Mouse (Mus musculus): ENCODE data around the gene Chrna9. TPM values are rescaled to one million over a fixed set of nuclear protein-coding genes. Genes with fewer than 3 reads are reported as not detected.

Chrna9 gene
- polyA plus RNA-seq, 1 experiment from 2014 or later: not detected

- peaks cover 18% of the 10 kb centered on the region; the same call in 1 of the 2 replicates for H3K9me3 ChIP-seq
- no peak overlapping the region for H3K4me2 ChIP-seq
- no peaks in the 10 kb centered on the region for H3K36me3 ChIP-seq
- no peak overlapping the region for H3K4me3 ChIP-seq
- H3K27ac ChIP-seq: no peak overlapping the region
- H3K9ac ChIP-seq: no peak overlapping the region
- 91% methylated on average over 10 of the region's 10 CpGs for WGBS
- H3K4me1 ChIP-seq: peaks cover 6% of the 10 kb centered on the region; the same call in 1 of the 2 replicates
- H3K27me3 ChIP-seq: no peaks in the 10 kb centered on the region
- no peak for ATAC-seq (ENCODE audit: insufficient number of reproducible peaks, insufficient read depth, low FRiP score, low TSS enrichment, low read depth)
Observed at GRCm38 (mm10) chr5:65901868-65902418, 32.8 kb upstream of the Chrna9 start.

GRCm38 (mm10) chr5:65902811-65903210 is 31.9 kb upstream of the Chrna9 start:
- ATAC-seq (ENCODE audit: insufficient number of reproducible peaks, insufficient read depth, low FRiP score, low TSS enrichment, low read depth): no peak
- H3K27me3 ChIP-seq: no peaks in the 10 kb centered on the region
- no peak overlapping the region for H3K27ac ChIP-seq
- H3K4me2 ChIP-seq: no peak overlapping the region
- H3K4me1 ChIP-seq: peaks cover 6% of the 10 kb centered on the region; the same call in 1 of the 2 replicates
- no peaks in the 10 kb centered on the region for H3K36me3 ChIP-seq
- WGBS: 90% methylated on average over 9 of the region's 9 CpGs
- H3K9me3 ChIP-seq: peaks cover 18% of the 10 kb centered on the region; the same call in 1 of the 2 replicates
- H3K4me3 ChIP-seq: no peak overlapping the region
- no peak overlapping the region for H3K9ac ChIP-seq

- Histone ChIP-seq H3K9ac (no peak overlapping the region), H3K4me1 (peaks cover 6% of the 10 kb centered on the region; the same call in 1 of the 2 replicates), H3K27ac (no peak overlapping the region), H3K4me2 (no peak overlapping the region), H3K4me3 (no peak overlapping the region), H3K27me3 (no peaks in the 10 kb centered on the region), H3K9me3 (peaks cover 18% of the 10 kb centered on the region; the same call in 1 of the 2 replicates), H3K36me3 (no peaks in the 10 kb centered on the region)
- 87% methylated on average over 4 of the region's 4 CpGs for WGBS
- ATAC-seq (ENCODE audit: insufficient number of reproducible peaks, insufficient read depth, low FRiP score, low TSS enrichment, low read depth): no peak
Observed at GRCm38 (mm10) chr5:65904476-65904875, 30.2 kb upstream of the Chrna9 start.

GRCm38 (mm10) chr5:65908751-65909150 is 26.0 kb upstream of the Chrna9 start:
- Histone ChIP-seq H3K4me3 (no peak overlapping the region), H3K27me3 (no peaks in the 10 kb centered on the region), H3K4me2 (no peak overlapping the region), H3K9ac (no peak overlapping the region), H3K27ac (no peak overlapping the region), H3K9me3 (peaks cover 11% of the 10 kb centered on the region; the same call in 1 of the 2 replicates), H3K36me3 (no peaks in the 10 kb centered on the region), H3K4me1 (no peaks in the 10 kb centered on the region)
- WGBS: 79% methylated on average over 2 of the region's 2 CpGs
- ATAC-seq (ENCODE audit: insufficient number of reproducible peaks, insufficient read depth, low FRiP score, low TSS enrichment, low read depth): no peak

GRCm38 (mm10) chr5:65909321-65909720 is 25.4 kb upstream of the Chrna9 start:
- no peak overlapping the region for H3K4me2 ChIP-seq
- 84% methylated on average over 4 of the region's 4 CpGs for WGBS
- H3K4me3 ChIP-seq: no peak overlapping the region
- H3K4me1 ChIP-seq: no peaks in the 10 kb centered on the region
- no peak overlapping the region for H3K27ac ChIP-seq
- H3K27me3 ChIP-seq: no peaks in the 10 kb centered on the region
- ATAC-seq (ENCODE audit: insufficient number of reproducible peaks, insufficient read depth, low FRiP score, low TSS enrichment, low read depth): no peak
- H3K36me3 ChIP-seq: no peaks in the 10 kb centered on the region
- H3K9ac ChIP-seq: no peak overlapping the region
- peaks cover 7% of the 10 kb centered on the region; the same call in 1 of the 2 replicates for H3K9me3 ChIP-seq

- Histone ChIP-seq H3K9ac (no peak overlapping the region), H3K27ac (no peak overlapping the region), H3K4me3 (no peak overlapping the region), H3K27me3 (no peaks in the 10 kb centered on the region), H3K9me3 (no peaks in the 10 kb centered on the region), H3K4me2 (no peak overlapping the region), H3K36me3 (no peaks in the 10 kb centered on the region), H3K4me1 (no peaks in the 10 kb centered on the region)
- no peak for ATAC-seq (ENCODE audit: insufficient number of reproducible peaks, insufficient read depth, low FRiP score, low TSS enrichment, low read depth)
- WGBS: 75% methylated on average over 4 of the region's 4 CpGs
Observed at GRCm38 (mm10) chr5:65910398-65910797, 24.3 kb upstream of the Chrna9 start.

GRCm38 (mm10) chr5:65911676-65912075 is 23.0 kb upstream of the Chrna9 start:
- no peak overlapping the region for H3K9ac ChIP-seq
- ATAC-seq (ENCODE audit: insufficient number of reproducible peaks, insufficient read depth, low FRiP score, low TSS enrichment, low read depth): no peak
- 73% methylated on average over 7 of the region's 7 CpGs for WGBS

GRCm38 (mm10) chr5:65912201-65912600 is 22.5 kb upstream of the Chrna9 start:
- H3K4me1 ChIP-seq: no peaks in the 10 kb centered on the region
- WGBS: 64% methylated on average over 5 of the region's 5 CpGs
- no peaks in the 10 kb centered on the region for H3K9me3 ChIP-seq
- H3K4me3 ChIP-seq: no peak overlapping the region
- H3K27me3 ChIP-seq: no peaks in the 10 kb centered on the region
- H3K9ac ChIP-seq: no peak overlapping the region
- H3K27ac ChIP-seq: no peak overlapping the region
- H3K36me3 ChIP-seq: no peaks in the 10 kb centered on the region
- H3K4me2 ChIP-seq: no peak overlapping the region
- ATAC-seq (ENCODE audit: insufficient number of reproducible peaks, insufficient read depth, low FRiP score, low TSS enrichment, low read depth): no peak

More at GRCm38 (mm10) chr5:65911676-65912075, 23.0 kb upstream of the Chrna9 start:
- H3K27me3 ChIP-seq: no peaks in the 10 kb centered on the region
- H3K4me2 ChIP-seq: no peak overlapping the region
- no peaks in the 10 kb centered on the region for H3K36me3 ChIP-seq
- H3K4me1 ChIP-seq: no peaks in the 10 kb centered on the region
- no peak overlapping the region for H3K4me3 ChIP-seq
- H3K9me3 ChIP-seq: no peaks in the 10 kb centered on the region
- no peak overlapping the region for H3K27ac ChIP-seq

GRCm38 (mm10) chr5:65913126-65913525 is 21.6 kb upstream of the Chrna9 start:
- Histone ChIP-seq H3K9me3 (no peaks in the 10 kb centered on the region), H3K4me1 (no peaks in the 10 kb centered on the region), H3K27me3 (no peaks in the 10 kb centered on the region), H3K9ac (no peak overlapping the region), H3K4me3 (no peak overlapping the region), H3K4me2 (no peak overlapping the region), H3K27ac (no peak overlapping the region), H3K36me3 (no peaks in the 10 kb centered on the region)
- no peak for ATAC-seq (ENCODE audit: insufficient number of reproducible peaks, insufficient read depth, low FRiP score, low TSS enrichment, low read depth)
- WGBS: 90% methylated on average over 9 of the region's 9 CpGs

GRCm38 (mm10) chr5:65914342-65914741 is 20.4 kb upstream of the Chrna9 start:
- Histone ChIP-seq H3K9me3 (no peaks in the 10 kb centered on the region), H3K4me3 (no peak overlapping the region), H3K4me1 (peaks cover 4% of the 10 kb centered on the region; the same call in 1 of the 2 replicates), H3K9ac (no peak overlapping the region), H3K27me3 (no peaks in the 10 kb centered on the region), H3K36me3 (no peaks in the 10 kb centered on the region), H3K27ac (no peak overlapping the region), H3K4me2 (no peak overlapping the region)
- ATAC-seq (ENCODE audit: insufficient number of reproducible peaks, insufficient read depth, low FRiP score, low TSS enrichment, low read depth): no peak
- 90% methylated on average over 7 of the region's 7 CpGs for WGBS

GRCm38 (mm10) chr5:65916930-65917329 is 17.8 kb upstream of the Chrna9 start:
- no peak for ATAC-seq (ENCODE audit: insufficient number of reproducible peaks, insufficient read depth, low FRiP score, low TSS enrichment, low read depth)

GRCm38 (mm10) chr5:65918601-65919000 is 16.1 kb upstream of the Chrna9 start:
- no peak for ATAC-seq (ENCODE audit: insufficient number of reproducible peaks, insufficient read depth, low FRiP score, low TSS enrichment, low read depth)

More at GRCm38 (mm10) chr5:65916930-65917329, 17.8 kb upstream of the Chrna9 start:
- H3K9me3 ChIP-seq: no peaks in the 10 kb centered on the region
- H3K27me3 ChIP-seq: no peaks in the 10 kb centered on the region
- no peak overlapping the region for H3K4me3 ChIP-seq
- H3K4me2 ChIP-seq: no peak overlapping the region
- WGBS: 85% methylated on average over 5 of the region's 5 CpGs
- no peak overlapping the region for H3K9ac ChIP-seq
- H3K4me1 ChIP-seq: peaks cover 4% of the 10 kb centered on the region; the same call in 1 of the 2 replicates
- H3K36me3 ChIP-seq: no peaks in the 10 kb centered on the region
- H3K27ac ChIP-seq: no peak overlapping the region

More at GRCm38 (mm10) chr5:65918601-65919000, 16.1 kb upstream of the Chrna9 start:
- Histone ChIP-seq H3K4me2 (no peak overlapping the region), H3K36me3 (no peaks in the 10 kb centered on the region), H3K27ac (peak overlapping the region; percentile 7; the same call in 1 of the 2 replicates), H3K9ac (no peak overlapping the region), H3K4me3 (no peak overlapping the region), H3K27me3 (no peaks in the 10 kb centered on the region), H3K4me1 (peaks cover 4% of the 10 kb centered on the region; the same call in 1 of the 2 replicates), H3K9me3 (no peaks in the 10 kb centered on the region)
- WGBS: 65% methylated on average over 3 of the region's 3 CpGs

All from embryonic facial prominence, embryonic 13.5 days (tissue).